Mouse (Mus musculus) ES-Bruce4 (cell line): Measurements from ENCODE around the gene Plekhh2. TPM values are rescaled to one million over a fixed set of nuclear protein-coding genes. Genes with fewer than 3 reads are reported as not detected.

Experiments
- H3K27ac ChIP-seq: 2 replicates; pipeline ENCODE4 v1.5.1; 2012; ENCODE audit warnings: low read length, inconsistent platforms; ENCODE audit not compliant: insufficient read depth
- H3K27me3 ChIP-seq: 2 replicates; pipeline ENCODE4 v1.6.1; 2012; ENCODE audit warnings: mild to moderate bottlenecking, low read length, inconsistent platforms; ENCODE audit not compliant: control insufficient read depth, poor library complexity, insufficient read depth, severe bottlenecking
- H3K36me3 ChIP-seq: 2 replicates; pipeline ENCODE4 v1.6.1; 2012; ENCODE audit warnings: inconsistent platforms, mild to moderate bottlenecking, low read length, moderate library complexity; ENCODE audit not compliant: control insufficient read depth, poor library complexity, insufficient read depth, severe bottlenecking
- H3K4me1 ChIP-seq: one replicate; pipeline ENCODE4 v1.8.1; 2011; ENCODE audit warnings: low read length; ENCODE audit not compliant: control insufficient read depth, insufficient read depth
- H3K4me3 ChIP-seq: 2 replicates; pipeline ENCODE4 v1.5.1; 2011; ENCODE audit warnings: low read depth, mild to moderate bottlenecking, low read length
- H3K9ac ChIP-seq: 2 replicates; pipeline ENCODE4 v1.6.1; 2012; ENCODE audit warnings: low read depth, mild to moderate bottlenecking, inconsistent platforms; ENCODE audit not compliant: poor library complexity, severe bottlenecking
- H3K9me3 ChIP-seq: replicated peaks from 2 replicates; pipeline ENCODE4 v1.6.1; 2012; ENCODE audit warnings: mild to moderate bottlenecking, low read length, inconsistent platforms; ENCODE audit not compliant: control insufficient read depth, poor library complexity, insufficient read depth, severe bottlenecking
- CTCF ChIP-seq: IDR thresholded peaks from one replicate; pipeline ENCODE4 v1.8.1; 2011; ENCODE audit warnings: low read depth, low read length
- EP300 ChIP-seq: IDR thresholded peaks from 2 replicates; pipeline ENCODE4 v1.6.1; 2011; ENCODE audit warnings: low read depth, low read length; ENCODE audit not compliant: insufficient read depth
- POLR2A ChIP-seq: IDR thresholded peaks from one replicate; pipeline ENCODE4 v1.8.1; 2011; ENCODE audit warnings: low read length; ENCODE audit not compliant: insufficient read depth
- polyA plus RNA-seq: library from polyadenylated mRNA; stranded (reverse); fragments of >200 nt; gene quantifications from 2 replicates; pipeline ENCODE4 v1.2.4, GENCODE M21; 2011; ENCODE audit warnings: low read depth; ENCODE audit not compliant: missing spikeins, insufficient read depth, insufficient read length

Plekhh2 gene
- polyA plus RNA-seq, 1 experiment, result 10.5 TPM

- Histone ChIP-seq H3K27me3 (no peaks in the 10 kb centered on the region), H3K9ac (no peak overlapping the region), H3K36me3 (no peaks in the 10 kb centered on the region), H3K4me3 (no peak overlapping the region), H3K27ac (no peak overlapping the region), H3K4me1 (no peaks in the 10 kb centered on the region), H3K9me3 (no peaks in the 10 kb centered on the region)
- TF ChIP-seq POLR2A (no peak), EP300 (no peak), CTCF (no peak)
These were observed 31.0 kb upstream of the Plekhh2 start for GRCm38 (mm10) chr17:84480464-84481355.

GRCm38 (mm10) chr17:84482831-84483230, 28.9 kb upstream of the Plekhh2 start:
- H3K9me3 ChIP-seq, result no peaks in the 10 kb centered on the region
- H3K36me3 ChIP-seq, result no peaks in the 10 kb centered on the region
- H3K9ac ChIP-seq, result no peak overlapping the region
- no peaks in the 10 kb centered on the region for H3K27me3 ChIP-seq
- no peak overlapping the region for H3K4me3 ChIP-seq
- TF ChIP-seq CTCF (no peak), EP300 (no peak), POLR2A (no peak)
- no peaks in the 10 kb centered on the region for H3K4me1 ChIP-seq
- no peak overlapping the region for H3K27ac ChIP-seq

GRCm38 (mm10) chr17:84483673-84484320, 27.9 kb upstream of the Plekhh2 start:
- no peak overlapping the region for H3K27ac ChIP-seq
- H3K4me1 ChIP-seq, result no peaks in the 10 kb centered on the region
- H3K9ac ChIP-seq, result no peak overlapping the region
- no peaks in the 10 kb centered on the region for H3K27me3 ChIP-seq
- H3K36me3 ChIP-seq, result no peaks in the 10 kb centered on the region
- H3K4me3 ChIP-seq, result no peak overlapping the region
- no peak for TF ChIP-seq POLR2A
- no peak for TF ChIP-seq EP300
- TF ChIP-seq CTCF, result no peak
- no peaks in the 10 kb centered on the region for H3K9me3 ChIP-seq

GRCm38 (mm10) chr17:84487415-84487814, 24.3 kb upstream of the Plekhh2 start:
- TF ChIP-seq POLR2A (no peak), CTCF (no peak), EP300 (no peak)
- Histone ChIP-seq H3K4me3 (no peak overlapping the region), H3K27ac (no peak overlapping the region), H3K27me3 (no peaks in the 10 kb centered on the region), H3K9ac (no peak overlapping the region), H3K36me3 (no peaks in the 10 kb centered on the region), H3K9me3 (no peaks in the 10 kb centered on the region), H3K4me1 (no peaks in the 10 kb centered on the region)

- Histone ChIP-seq H3K4me1 (no peaks in the 10 kb centered on the region), H3K4me3 (no peak overlapping the region), H3K27ac (no peak overlapping the region), H3K9me3 (no peaks in the 10 kb centered on the region), H3K36me3 (no peaks in the 10 kb centered on the region), H3K27me3 (no peaks in the 10 kb centered on the region), H3K9ac (no peak overlapping the region)
- no peak for TF ChIP-seq CTCF
- no peak for TF ChIP-seq EP300
- TF ChIP-seq POLR2A, result no peak
These were observed 19.3 kb upstream of the Plekhh2 start for GRCm38 (mm10) chr17:84492255-84492880.

GRCm38 (mm10) chr17:84497026-84497425, 14.7 kb upstream of the Plekhh2 start:
- Histone ChIP-seq H3K36me3 (no peaks in the 10 kb centered on the region), H3K4me1 (no peaks in the 10 kb centered on the region), H3K27ac (no peak overlapping the region), H3K9ac (no peak overlapping the region), H3K4me3 (no peak overlapping the region), H3K27me3 (no peaks in the 10 kb centered on the region), H3K9me3 (no peaks in the 10 kb centered on the region)
- no peak for TF ChIP-seq POLR2A
- TF ChIP-seq EP300, result no peak
- no peak for TF ChIP-seq CTCF
